Comparison of ENCODE assay signal across 8 mouse cellular contexts in genomic region chr17:73022630-73023051, GRCm38 (mm10).
DNase-seq lines count a peak whose midpoint lies in the region; ATAC-seq lines count a peak whose summit lies in the region.

No protein-coding gene starts in this region.

- no peaks in the 10 kb centered on the region for H3K27me3 ChIP-seq in heart, embryonic 11.5 days (ENCODE audit: control insufficient read depth, insufficient read depth, low read length)
- H3K27me3 ChIP-seq in neural tube, embryonic 15.5 days (replicated peaks) = no peaks in the 10 kb centered on the region

- peaks cover 22% of the 10 kb centered on the region for H3K4me1 ChIP-seq in heart, embryonic 11.5 days (ENCODE audit: control insufficient read depth, insufficient read depth, low read length)
- H3K4me1 ChIP-seq in neural tube, embryonic 15.5 days = no peaks in the 10 kb centered on the region

- peak overlapping the region; percentile 90 for H3K27ac ChIP-seq in heart, embryonic 11.5 days (ENCODE audit: low read depth, low read length)
- H3K27ac ChIP-seq in neural tube, embryonic 15.5 days (replicated peaks) = no peak overlapping the region

- DNase-seq in cerebellum, adult 11-12 months = peak; percentile 5
- peak; percentile 71 for DNase-seq in adrenal gland, postnatal 25 days
- peak; percentile 83 for DNase-seq in kidney, postnatal 14 days
- peak; percentile 73 for DNase-seq in skeletal muscle tissue, adult 2 months (ENCODE audit: low read depth, low spot score)
- DNase-seq in left cerebral cortex, adult 8-10 months (ENCODE audit: low spot score in 2 of 2) = no peak

- H3K4me3 ChIP-seq in heart, embryonic 11.5 days (ENCODE audit: low read depth, low read length) = no peak overlapping the region
- no peak overlapping the region for H3K4me3 ChIP-seq in neural tube, embryonic 15.5 days (replicated peaks)

- no peaks in the 10 kb centered on the region for H3K36me3 ChIP-seq in heart, embryonic 11.5 days (ENCODE audit: control insufficient read depth, insufficient read depth, low read length)
- no peaks in the 10 kb centered on the region for H3K36me3 ChIP-seq in neural tube, embryonic 15.5 days

- no peak for ATAC-seq in cerebellum, adult (ENCODE audit: insufficient number of reproducible peaks, low FRiP score, low TSS enrichment)
- ATAC-seq in heart, embryonic 11.5 days (replicated peaks; ENCODE audit: insufficient number of reproducible peaks, low FRiP score, low TSS enrichment) = peak; percentile 96
- ATAC-seq in neural tube, embryonic 15.5 days (ENCODE audit: low FRiP score) = no peak

- no peak overlapping the region; the same call in 1 of the 2 replicates for H3K4me2 ChIP-seq in heart, embryonic 11.5 days
- no peak overlapping the region for H3K4me2 ChIP-seq in neural tube, embryonic 15.5 days

- no peak overlapping the region; the same call in 1 of the 2 replicates for H3K9ac ChIP-seq in heart, embryonic 11.5 days (ENCODE audit: low read depth, low read length)
- no peak overlapping the region for H3K9ac ChIP-seq in neural tube, embryonic 15.5 days (replicated peaks)

- WGBS in heart, embryonic 11.5 days (ENCODE audit: insufficient replicate concordance) = 17% methylated on average over 8 of the region's 8 CpGs
- whole genome bisulfite sequencing in neural tube, embryonic 15.5 days = 61% methylated on average over 8 of the region's 8 CpGs

- no peaks in the 10 kb centered on the region for H3K9me3 ChIP-seq in heart, embryonic 11.5 days (replicated peaks; ENCODE audit: control insufficient read depth, low read length)
- H3K9me3 ChIP-seq in neural tube, embryonic 15.5 days (replicated peaks) = no peaks in the 10 kb centered on the region

Comparison
In these comparisons a context has a peak if more than half of its experiments do, and no peak if none do; other contexts are left out.
1. DNase-seq: peak in cerebellum, adult 11-12 months (single experiment), adrenal gland, postnatal 25 days (single experiment), kidney, postnatal 14 days (single experiment) and skeletal muscle tissue, adult 2 months (single experiment); none in left cerebral cortex, adult 8-10 months (0 of 2).